Mouse (Mus musculus): ENCODE results near the gene Atp8b5.

GRCm38 (mm10) chr4:43371406-43371805 lies 104.4 kb downstream of the Atp8b5 start:
- no peak for TF ChIP-seq CTCF (IDR thresholded peaks at IDR 0.05)
- no peak for TF ChIP-seq EP300 (IDR thresholded peaks at IDR 0.05)
